Mouse (Mus musculus) B cell, adult 62 days (primary cell): ENCODE data around the gene Mall. TPM values are rescaled to one million over a fixed set of nuclear protein-coding genes. Genes with fewer than 3 reads are reported as not detected.

ENCODE experiments used
- total RNA-seq: library from RNA; stranded (reverse); gene quantifications from 4 replicates; pipeline ENCODE4 v1.2.4, GENCODE M21; 2023

Gene Mall
- 0.44 to 0.85 TPM (median 0.57 TPM) in 3 of 4 replicates, not detected in the other for total RNA-seq

GRCm38 (mm10) chr2:127729671-127730070 is at the start of gene Mall:
Gene Mall, minus strand, starts transcription at chr2:127729932.

GRCm38 (mm10) chr2:127656086-127656720 is 73.5 kb downstream of the Mall start, which contains the start of gene Mal:
Gene Mal, minus strand, starts transcription at chr2:127656695.

Other genes with a start within 250 kb of the Mall start
- not detected in 4 replicates for gene Kcnip3, start 207.8 kb downstream of the Mall start, total RNA-seq
- gene Prom2, start 188.5 kb downstream of the Mall start, total RNA-seq, result not detected in 4 replicates
- 4.1 to 5.7 TPM (median 4.9 TPM) in 4 replicates for gene Zfp661, start 142.8 kb downstream of the Mall start, total RNA-seq
- 74.3 to 98.2 TPM (median 82.5 TPM) in 4 replicates for gene Mrps5, start 142.7 kb downstream of the Mall start, total RNA-seq
- not detected in 4 replicates for gene Mal, start 73.2 kb downstream of the Mall start, total RNA-seq
- 1.4 to 2.9 TPM (median 1.9 TPM) in 4 replicates for gene Nphp1, start 59.0 kb upstream of the Mall start, total RNA-seq
- 10.9 to 15.6 TPM (median 12.8 TPM) in 4 replicates for gene Mtln, start 62.6 kb upstream of the Mall start, total RNA-seq
- gene Bub1, start 101.9 kb upstream of the Mall start, total RNA-seq, result 0.39 to 2.0 TPM (median 0.98 TPM) in 4 replicates
- not detected in 4 replicates for gene Acoxl, start 108.9 kb upstream of the Mall start, total RNA-seq